Mouse (Mus musculus) lung, postnatal 0 days (tissue): ENCODE data around the gene Pate2. TPM values are rescaled to one million over a fixed set of nuclear protein-coding genes. Genes with fewer than 3 reads are reported as not detected.
A peak's percentile ranks its signal among the peaks of the same experiment; 100 is the strongest.

Experiments
- ATAC-seq: fragments of 200-750 bp; cut with Nextera tagmentation; 2 replicates; pipeline ENCODE4 v1.8.0; 2017; ENCODE audit warnings: moderate library complexity
- DNase-seq: peaks from one replicate; pipeline ENCODE4 v3.0.0-alpha.2; 2016; ENCODE audit warnings: low spot score
- H3K27ac ChIP-seq: fragments of 300-500 bp; sonication (generic); 2 replicates; pipeline ENCODE4 v1.5.1; 2014; ENCODE audit warnings: antibody characterized with exemption, mild to moderate bottlenecking, low read length, mixed read lengths
- H3K27me3 ChIP-seq: fragments of 300-500 bp; sonication (generic); replicated peaks from 2 replicates; pipeline ENCODE4 v1.6.1; 2014; ENCODE audit warnings: low read length, mixed read lengths; ENCODE audit not compliant: insufficient read depth
- H3K36me3 ChIP-seq: fragments of 300-500 bp; sonication (generic); 2 replicates; pipeline ENCODE4 v1.6.1; 2014; ENCODE audit warnings: low read length, mixed read lengths; ENCODE audit not compliant: insufficient read depth
- H3K4me1 ChIP-seq: fragments of 300-500 bp; sonication (generic); 2 replicates; pipeline ENCODE4 v1.6.1; 2014; ENCODE audit warnings: antibody characterized with exemption, low read depth, low read length, mixed read lengths; ENCODE audit not compliant: insufficient read depth
- H3K4me2 ChIP-seq: fragments of 300-500 bp; sonication (generic); replicated peaks from 2 replicates; pipeline ENCODE4 v1.6.1; 2014; ENCODE audit warnings: low read depth, mild to moderate bottlenecking, low read length, moderate library complexity, mixed read lengths
- H3K4me3 ChIP-seq: fragments of 300-500 bp; sonication (generic); 2 replicates; pipeline ENCODE4 v1.5.1; 2014; ENCODE audit warnings: low read depth, low read length
- H3K9ac ChIP-seq: fragments of 300-500 bp; sonication (generic); replicated peaks from 2 replicates; pipeline ENCODE4 v1.6.1; 2014; ENCODE audit warnings: low read depth, mild to moderate bottlenecking
- H3K9me3 ChIP-seq: fragments of 300-500 bp; sonication (generic); 2 replicates; pipeline ENCODE4 v1.6.1; 2016; ENCODE audit warnings: low read length, mixed read lengths
- CTCF ChIP-seq: IDR thresholded peaks from 2 replicates; pipeline ENCODE4 v1.5.1; 2016; ENCODE audit warnings: antibody characterized with exemption, mild to moderate bottlenecking
- EP300 ChIP-seq: IDR thresholded peaks from 2 replicates; pipeline ENCODE4 v1.6.1; 2016; ENCODE audit warnings: antibody characterized with exemption, mild to moderate bottlenecking, control low read depth
- WGBS: fragments of 180-500 bp; shearing (Covaris S2); extraction: QIAGEN DNeasy Blood & Tissue Kit; methylation state at CpG from one replicate; pipeline ENCODE4 v1.1.7; 2014; 5-methylcytosine and 5-hydroxymethylcytosine counted together
- polyA plus RNA-seq: library from polyadenylated mRNA; unstranded; fragments of >200 nt; fragmentation: Nextera tagmentation; extraction: Ambion mirVana; gene quantifications from 2 replicates; pipeline ENCODE4 v1.2.1, GENCODE M21; 2015

The Pate2 gene
- polyA plus RNA-seq, 1 experiment from 2014 or later: 0.10 TPM

DNA sequence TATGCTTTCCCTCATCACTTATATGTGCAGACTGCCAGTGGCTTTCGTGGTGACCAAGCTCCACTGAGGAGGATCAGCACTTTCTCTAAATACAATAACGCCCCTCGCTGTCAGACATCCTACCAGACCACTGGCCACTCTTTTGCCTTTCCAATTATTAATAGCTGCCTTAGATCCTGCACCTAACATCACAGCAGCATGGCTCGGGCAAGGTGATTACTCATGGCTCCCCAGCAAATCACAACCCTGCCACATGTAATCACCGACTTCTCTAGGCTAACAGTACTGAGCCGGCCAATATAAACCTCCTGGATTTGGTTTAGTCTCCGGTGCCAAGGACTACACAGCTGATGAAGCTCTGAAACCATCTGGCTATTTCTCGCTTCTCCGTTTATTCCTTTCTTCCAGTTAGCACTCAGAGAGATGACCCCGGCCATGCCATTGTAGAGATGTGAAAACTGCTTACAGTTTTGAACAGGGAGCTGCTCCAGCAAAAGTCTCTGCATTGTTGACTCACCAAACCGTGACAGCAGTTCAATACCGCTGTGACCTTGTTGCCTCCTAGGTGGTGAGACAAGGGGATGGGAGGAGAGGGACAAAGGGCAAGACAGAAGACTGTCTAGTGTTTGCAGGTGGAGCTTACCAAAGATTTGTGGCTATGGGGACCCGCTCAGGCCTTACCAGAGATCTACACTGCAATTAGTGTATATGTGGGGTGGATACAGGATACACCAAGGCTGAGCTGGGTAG, 30.9 kb upstream of the Pate2 start:
- no peak overlapping the region for H3K27ac ChIP-seq

DNA sequence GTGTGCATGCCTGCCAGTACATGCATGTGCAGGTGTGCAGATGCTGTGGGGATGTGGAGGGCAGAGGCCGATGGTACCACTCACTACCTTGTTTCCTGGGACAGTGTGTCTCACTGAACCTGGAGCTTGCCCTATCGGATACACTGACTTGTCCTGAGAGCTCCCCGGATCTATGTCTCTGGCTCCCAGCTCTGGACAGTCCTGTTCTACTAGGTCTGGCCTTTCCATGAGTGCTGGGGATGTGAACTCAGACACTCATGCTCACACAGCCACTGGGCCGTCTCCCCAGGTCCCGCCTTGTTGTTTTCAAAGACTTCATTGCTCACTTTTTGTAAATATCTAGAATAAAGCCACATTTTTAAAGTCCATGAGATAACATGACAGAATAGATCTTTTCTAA, 29.1 kb upstream of the Pate2 start:
- Histone ChIP-seq H3K36me3 (no peaks in the 10 kb centered on the region), H3K4me3 (no peak overlapping the region), H3K4me2 (no peak overlapping the region), H3K27me3 (no peaks in the 10 kb centered on the region), H3K27ac (no peak overlapping the region), H3K9ac (no peak overlapping the region), H3K4me1 (no peaks in the 10 kb centered on the region), H3K9me3 (no peaks in the 10 kb centered on the region)
- DNase-seq: no peak
- TF ChIP-seq EP300: no peak
- TF ChIP-seq CTCF: no peak
- ATAC-seq: no peak
- 76% methylated on average over 5 of the region's 5 CpGs for WGBS

More for the DNA sequence above, 30.9 kb upstream of the Pate2 start:
- Histone ChIP-seq H3K9me3 (no peaks in the 10 kb centered on the region), H3K27me3 (no peaks in the 10 kb centered on the region), H3K4me1 (no peaks in the 10 kb centered on the region), H3K4me2 (no peak overlapping the region), H3K36me3 (no peaks in the 10 kb centered on the region), H3K4me3 (no peak overlapping the region), H3K9ac (no peak overlapping the region)
- no peak for TF ChIP-seq CTCF
- TF ChIP-seq EP300: no peak
- DNase-seq (no peak), ATAC-seq (no peak)
- 66% methylated on average over 13 of the region's 13 CpGs for WGBS

DNA sequence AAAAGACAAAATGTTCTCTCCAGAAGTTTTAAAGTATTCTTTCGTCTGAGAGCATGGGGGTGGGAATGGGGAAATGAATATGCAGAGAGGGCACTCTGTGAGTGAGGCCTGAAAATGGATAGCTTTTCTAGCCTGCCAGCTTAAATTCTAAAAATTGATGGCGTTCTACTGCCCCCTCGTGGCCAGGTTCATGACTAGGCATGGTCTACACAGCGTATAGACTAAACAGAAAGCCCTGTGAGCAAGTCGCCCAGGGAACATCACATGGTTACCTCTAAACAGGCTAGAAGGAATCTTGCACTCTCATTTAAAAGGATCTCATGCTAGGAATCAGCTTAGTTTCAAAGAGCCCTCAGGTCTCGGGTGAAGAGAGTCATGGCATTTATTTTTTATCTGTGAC, 28.6 kb upstream of the Pate2 start:
- no peak overlapping the region for H3K4me2 ChIP-seq

DNA sequence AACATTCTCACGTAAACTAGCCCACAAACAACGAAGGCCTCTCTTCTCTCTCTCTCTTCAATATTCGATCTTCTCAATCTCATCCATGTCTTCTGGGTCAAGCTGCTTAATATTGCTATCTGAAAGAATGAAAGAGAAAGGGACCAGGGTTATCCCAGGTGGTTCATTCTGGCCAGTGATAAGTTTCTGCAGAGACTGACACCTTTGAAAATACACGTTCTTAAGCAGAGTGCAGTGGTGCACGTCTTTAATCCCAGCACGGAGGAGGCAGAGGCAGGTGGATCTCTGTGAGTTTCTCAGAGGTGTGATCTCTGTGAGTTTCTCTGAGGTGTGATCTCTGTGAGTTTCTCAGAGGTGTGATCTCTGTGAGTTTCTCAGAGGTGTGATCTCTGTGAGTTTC, 28.1 kb upstream of the Pate2 start:
- Histone ChIP-seq H3K4me3 (no peak overlapping the region), H3K4me1 (no peaks in the 10 kb centered on the region), H3K27me3 (no peaks in the 10 kb centered on the region), H3K4me2 (no peak overlapping the region), H3K27ac (no peak overlapping the region), H3K9ac (no peak overlapping the region), H3K9me3 (no peaks in the 10 kb centered on the region), H3K36me3 (no peaks in the 10 kb centered on the region)
- DNase-seq (no peak), ATAC-seq (no peak)
- WGBS: 61% methylated on average over 6 of the region's 6 CpGs
- TF ChIP-seq EP300: no peak
- no peak for TF ChIP-seq CTCF

More for the DNA sequence above, 28.6 kb upstream of the Pate2 start:
- Histone ChIP-seq H3K4me1 (no peaks in the 10 kb centered on the region), H3K27me3 (no peaks in the 10 kb centered on the region), H3K36me3 (no peaks in the 10 kb centered on the region), H3K9me3 (no peaks in the 10 kb centered on the region), H3K27ac (no peak overlapping the region), H3K4me3 (no peak overlapping the region), H3K9ac (no peak overlapping the region)
- ATAC-seq (peak; percentile 57), DNase-seq (peak; percentile 82)
- 7% methylated on average over 6 of the region's 6 CpGs for WGBS
- no peak for TF ChIP-seq EP300
- peak; percentile 80 for TF ChIP-seq CTCF

DNA sequence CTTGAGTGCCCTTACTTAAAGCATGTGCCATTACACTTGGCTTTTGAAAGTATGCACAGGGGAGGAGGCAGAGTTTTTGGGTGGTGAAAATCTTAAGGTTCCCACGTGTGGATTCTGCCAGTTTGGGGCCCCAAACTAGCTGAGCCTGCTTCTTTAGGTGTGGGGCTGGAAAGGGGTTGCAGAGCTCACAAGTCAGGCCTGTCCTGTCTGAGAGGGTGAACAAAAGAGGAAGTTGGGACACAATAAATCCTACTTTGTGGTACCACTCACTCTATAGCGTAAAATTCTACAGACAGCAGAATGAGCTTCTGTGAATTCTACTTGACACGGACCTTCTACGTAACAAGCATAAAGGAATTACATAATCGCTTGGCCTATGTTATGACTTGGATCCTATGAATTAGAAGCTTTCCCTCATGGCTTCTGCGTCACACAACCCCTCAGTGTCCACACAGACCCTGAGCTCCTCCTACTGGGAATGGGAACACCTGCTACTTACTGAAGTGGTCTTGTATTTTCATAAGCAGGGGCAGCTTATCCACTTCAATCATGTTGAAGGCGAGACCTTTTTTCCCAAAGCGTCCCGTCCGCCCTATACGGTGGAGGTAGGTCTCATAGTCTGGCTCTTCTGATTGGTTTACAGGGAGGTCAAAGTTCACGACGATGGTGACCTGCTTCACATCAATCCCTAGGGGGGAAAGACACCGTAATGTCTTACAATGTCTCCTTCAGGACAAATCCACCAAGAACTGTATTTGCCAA, 26.8 kb upstream of the Pate2 start:
- no peaks in the 10 kb centered on the region for H3K27me3 ChIP-seq
- no peak for ATAC-seq
- no peaks in the 10 kb centered on the region for H3K9me3 ChIP-seq
- 77% methylated on average over 14 of the region's 14 CpGs for WGBS
- no peaks in the 10 kb centered on the region for H3K4me1 ChIP-seq
- no peaks in the 10 kb centered on the region for H3K36me3 ChIP-seq
- H3K4me2 ChIP-seq: no peak overlapping the region
- H3K27ac ChIP-seq: no peak overlapping the region
- DNase-seq: no peak
- TF ChIP-seq CTCF: no peak
- no peak for TF ChIP-seq EP300
- H3K4me3 ChIP-seq: no peak overlapping the region
- H3K9ac ChIP-seq: no peak overlapping the region

DNA sequence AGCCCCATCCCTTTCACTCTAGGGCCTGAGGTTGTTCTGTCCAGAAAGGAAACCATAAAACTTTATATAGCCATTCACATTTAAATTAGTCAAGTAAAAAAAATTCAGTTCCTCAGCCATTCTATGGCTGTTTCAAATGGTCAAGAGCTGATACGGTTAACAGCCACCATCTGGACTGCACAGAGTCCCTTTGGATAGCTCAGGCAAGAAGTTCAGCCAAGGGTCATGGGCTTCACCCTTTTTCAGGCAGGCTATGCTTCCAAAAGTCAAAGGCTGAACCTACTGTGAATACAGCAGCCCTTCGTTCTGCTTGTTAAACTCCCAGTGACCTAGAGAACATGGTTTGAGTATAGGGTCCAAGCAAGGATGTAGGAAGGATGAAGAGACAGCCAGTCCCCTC, 25.4 kb upstream of the Pate2 start:
- DNase-seq (no peak), ATAC-seq (no peak)
- H3K36me3 ChIP-seq: no peaks in the 10 kb centered on the region
- WGBS: 72% methylated on average over 2 of the region's 2 CpGs
- no peak overlapping the region for H3K4me2 ChIP-seq
- no peak overlapping the region for H3K27ac ChIP-seq
- no peak overlapping the region for H3K9ac ChIP-seq
- no peaks in the 10 kb centered on the region for H3K27me3 ChIP-seq
- no peaks in the 10 kb centered on the region for H3K4me1 ChIP-seq
- no peak overlapping the region for H3K4me3 ChIP-seq
- no peak for TF ChIP-seq EP300
- TF ChIP-seq CTCF: no peak
- H3K9me3 ChIP-seq: no peaks in the 10 kb centered on the region
